Mouse (Mus musculus) cerebellum, adult 2 months (tissue): Measurements from ENCODE around the gene Sept6. TPM values are rescaled to one million over a fixed set of nuclear protein-coding genes. Genes with fewer than 3 reads are reported as not detected.
A peak's percentile ranks its signal among the peaks of the same experiment; 100 is the strongest.

ENCODE experiments used
- DNase-seq, 2 experiments: peaks; one replicate each; pipeline ENCODE4 v3.0.0; 2021
- H3K27ac ChIP-seq: fragments of 200-500 bp; 2 replicates; pipeline ENCODE4 v1.5.1; 2012; ENCODE audit warnings: low read length, control low read depth, inconsistent platforms; ENCODE audit not compliant: insufficient read depth
- H3K27me3 ChIP-seq: fragments of 200-500 bp; 2 replicates; pipeline ENCODE4 v1.6.1; 2012; ENCODE audit warnings: inconsistent platforms, mild to moderate bottlenecking, low read length, moderate library complexity; ENCODE audit not compliant: control insufficient read depth, insufficient read depth
- H3K4me1 ChIP-seq: fragments of 200-500 bp; 2 replicates; pipeline ENCODE4 v1.6.1; 2011; ENCODE audit warnings: low read length; ENCODE audit not compliant: control insufficient read depth, insufficient read depth
- H3K4me3 ChIP-seq: fragments of 200-500 bp; replicated peaks from 2 replicates; pipeline ENCODE3; 2011; ENCODE audit warnings: mild to moderate bottlenecking, low read depth, low read length, control low read depth; ENCODE audit not compliant: insufficient read depth
- CTCF ChIP-seq: fragments of 200-500 bp; IDR thresholded peaks from 2 replicates; pipeline ENCODE4 v1.5.1; 2011; ENCODE audit warnings: low read depth, mild to moderate bottlenecking, control low read depth, low read length, moderate library complexity, borderline replicate concordance; ENCODE audit not compliant: insufficient read depth
- POLR2A ChIP-seq: fragments of 200-500 bp; IDR thresholded peaks from 2 replicates; pipeline ENCODE4 v1.6.1; 2011; ENCODE audit warnings: low read length, control low read depth, borderline replicate concordance; ENCODE audit not compliant: insufficient read depth
- WGBS: fragments of 180-500 bp; shearing (Covaris S2); methylation state at CpG from one replicate; pipeline ENCODE4 v1.1.7; 2018; 5-methylcytosine and 5-hydroxymethylcytosine counted together
- polyA plus RNA-seq: library from polyadenylated mRNA; depleted of rRNA; stranded (reverse); fragments of >200 nt; gene quantifications from 2 replicates; pipeline ENCODE4 v1.2.3, GENCODE M21; 2012; rRNA removed

The Sept6 gene
- polyA plus RNA-seq, 1 experiment: 59.5 TPM

GRCm38 (mm10) chrX:36874704-36875128 lies 116.9 kb downstream of the Sept6 start:
- no peak for DNase-seq
- Histone ChIP-seq H3K4me1 (no peaks in the 10 kb centered on the region), H3K27me3 (no peaks in the 10 kb centered on the region), H3K27ac (no peak overlapping the region), H3K4me3 (peak overlapping the region; percentile 72)
- TF ChIP-seq CTCF: no peak
- no peak for TF ChIP-seq POLR2A
- WGBS: 7% methylated on average over 36 of the region's 36 CpGs

- TF ChIP-seq CTCF: no peak
- peak; percentile 70 for TF ChIP-seq POLR2A
- Histone ChIP-seq H3K27me3 (no peaks in the 10 kb centered on the region), H3K4me1 (no peaks in the 10 kb centered on the region), H3K27ac (no peak overlapping the region), H3K4me3 (peak overlapping the region; percentile 72)
- peak; percentile 88 to 89 for DNase-seq
- 3% methylated on average over 42 of the region's 57 CpGs for WGBS
These were observed 117.4 kb downstream of the Sept6 start for GRCm38 (mm10) chrX:36874178-36874696.

- WGBS: 12% methylated on average over 8 of the region's 8 CpGs
- H3K4me1 ChIP-seq: no peaks in the 10 kb centered on the region
- H3K4me3 ChIP-seq: peak within 1 kb of the TSS; percentile 72
- TF ChIP-seq POLR2A (no peak), CTCF (no peak)
- H3K27me3 ChIP-seq: no peaks in the 10 kb centered on the region
- H3K27ac ChIP-seq: no peak within 1 kb of the TSS
- no peak for DNase-seq
These were observed 117.8 kb downstream of the Sept6 start, which contains the start of the genes Ube2a and C330007P06Rik for GRCm38 (mm10) chrX:36873765-36874164. Gene Ube2a, plus strand, starts transcription at chrX:36873900. Gene C330007P06Rik, minus strand, starts transcription at chrX:36874111.

- 82% methylated on average over 3 of the region's 3 CpGs for WGBS
- TF ChIP-seq POLR2A: no peak
- no peak for TF ChIP-seq CTCF
- DNase-seq: no peak
These were observed 121.2 kb downstream of the Sept6 start for GRCm38 (mm10) chrX:36870372-36870771.

GRCm38 (mm10) chrX:36864609-36865328 lies 126.8 kb downstream of the Sept6 start:
- no peak overlapping the region for H3K27ac ChIP-seq
- no peak for DNase-seq
- no peak for TF ChIP-seq POLR2A
- TF ChIP-seq CTCF: no peak
- H3K27me3 ChIP-seq: no peaks in the 10 kb centered on the region
- peak overlapping the region; percentile 90 for H3K4me3 ChIP-seq
- H3K4me1 ChIP-seq: no peaks in the 10 kb centered on the region
- 39% methylated on average over 8 of the region's 8 CpGs for WGBS

More at GRCm38 (mm10) chrX:36870372-36870771, 121.2 kb downstream of the Sept6 start:
- Histone ChIP-seq H3K4me3 (no peak overlapping the region), H3K27me3 (no peaks in the 10 kb centered on the region), H3K27ac (no peak overlapping the region), H3K4me1 (no peaks in the 10 kb centered on the region)

GRCm38 (mm10) chrX:36863766-36864608 lies 127.6 kb downstream of the Sept6 start:
- no peaks in the 10 kb centered on the region for H3K27me3 ChIP-seq
- H3K4me3 ChIP-seq: peak overlapping the region; percentile 90
- WGBS: 6% methylated on average over 41 of the region's 44 CpGs
- H3K27ac ChIP-seq: no peak overlapping the region
- peak; percentile 83 to 86 for DNase-seq
- no peaks in the 10 kb centered on the region for H3K4me1 ChIP-seq
- TF ChIP-seq CTCF: no peak
- TF ChIP-seq POLR2A: peak; percentile 41; the same call in 1 of the 2 replicates

Other genes with a start within 250 kb of the Sept6 start
- gene Slc25a43, start 248.1 kb downstream of the Sept6 start, polyA plus RNA-seq: 0.40 and 0.54 TPM in 2 replicates
- 684 and 752 TPM in 2 replicates for gene Slc25a5, start 196.1 kb downstream of the Sept6 start, polyA plus RNA-seq
- gene Ube2a, start 117.9 kb downstream of the Sept6 start, polyA plus RNA-seq: 39.8 and 41.1 TPM in 2 replicates
- gene C330007P06Rik, start 117.7 kb downstream of the Sept6 start, polyA plus RNA-seq: 28.8 and 30.2 TPM in 2 replicates
- gene Nkrf, start 88.9 kb downstream of the Sept6 start, polyA plus RNA-seq: 21.4 and 24.3 TPM in 2 replicates
- gene Sowahd, start 57.1 kb upstream of the Sept6 start, polyA plus RNA-seq: not detected in 2 replicates
- 240 and 243 TPM in 2 replicates for gene Rpl39, start 93.6 kb upstream of the Sept6 start, polyA plus RNA-seq
- gene Upf3b, start 118.5 kb upstream of the Sept6 start, polyA plus RNA-seq: 38.1 and 40.1 TPM in 2 replicates
- 6.1 TPM in 2 replicates for gene Nkap, start 135.0 kb upstream of the Sept6 start, polyA plus RNA-seq
- gene Akap14, start 177.0 kb upstream of the Sept6 start, polyA plus RNA-seq: 0.05 and 0.22 TPM in 2 replicates
- 567 TPM in 2 replicates for gene Ndufa1, start 199.4 kb upstream of the Sept6 start, polyA plus RNA-seq
- gene Rnf113a1, start 199.5 kb upstream of the Sept6 start, polyA plus RNA-seq: 8.3 and 9.5 TPM in 2 replicates
- gene Gm9, start 219.2 kb upstream of the Sept6 start, polyA plus RNA-seq: not detected in 2 replicates
- gene Rhox1, start 230.5 kb upstream of the Sept6 start, polyA plus RNA-seq: not detected in 2 replicates